Mouse (Mus musculus) frontal cortex, postnatal 14 days (tissue): Measurements from ENCODE around the gene Fam69a.
"Not testable (repeated sequence)": the region's sequence is repeated elsewhere in the genome, so short reads cannot be mapped to it uniquely, and the experiment has no call there.

ENCODE experiments used
- DNase-seq, 2 experiments: peaks; one replicate each; pipeline ENCODE4 v3.0.0; 2022; ENCODE audit warnings: low spot score in 2 of 2

Gene Fam69a

DNA sequence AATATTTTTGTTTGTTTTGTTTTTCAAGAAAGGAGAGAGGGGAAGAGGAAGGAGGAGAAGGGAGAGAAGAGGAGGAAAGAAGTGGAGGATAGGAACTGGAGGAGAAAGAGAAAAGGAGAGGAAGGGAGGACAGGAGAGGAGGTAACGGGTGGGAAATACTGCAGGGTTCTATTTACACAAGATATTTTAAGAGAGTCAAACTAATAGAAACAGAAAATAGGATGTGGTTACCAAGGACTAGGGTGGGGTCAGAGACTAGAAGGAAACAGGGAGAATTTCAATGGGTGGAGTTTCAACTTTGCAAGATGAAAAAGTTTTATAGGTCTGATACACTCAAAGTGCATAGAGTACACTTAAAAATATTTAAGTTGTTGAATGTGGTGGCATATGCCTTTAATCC is 7.0 kb downstream of the Fam69a start:
- no peak for DNase-seq

DNA sequence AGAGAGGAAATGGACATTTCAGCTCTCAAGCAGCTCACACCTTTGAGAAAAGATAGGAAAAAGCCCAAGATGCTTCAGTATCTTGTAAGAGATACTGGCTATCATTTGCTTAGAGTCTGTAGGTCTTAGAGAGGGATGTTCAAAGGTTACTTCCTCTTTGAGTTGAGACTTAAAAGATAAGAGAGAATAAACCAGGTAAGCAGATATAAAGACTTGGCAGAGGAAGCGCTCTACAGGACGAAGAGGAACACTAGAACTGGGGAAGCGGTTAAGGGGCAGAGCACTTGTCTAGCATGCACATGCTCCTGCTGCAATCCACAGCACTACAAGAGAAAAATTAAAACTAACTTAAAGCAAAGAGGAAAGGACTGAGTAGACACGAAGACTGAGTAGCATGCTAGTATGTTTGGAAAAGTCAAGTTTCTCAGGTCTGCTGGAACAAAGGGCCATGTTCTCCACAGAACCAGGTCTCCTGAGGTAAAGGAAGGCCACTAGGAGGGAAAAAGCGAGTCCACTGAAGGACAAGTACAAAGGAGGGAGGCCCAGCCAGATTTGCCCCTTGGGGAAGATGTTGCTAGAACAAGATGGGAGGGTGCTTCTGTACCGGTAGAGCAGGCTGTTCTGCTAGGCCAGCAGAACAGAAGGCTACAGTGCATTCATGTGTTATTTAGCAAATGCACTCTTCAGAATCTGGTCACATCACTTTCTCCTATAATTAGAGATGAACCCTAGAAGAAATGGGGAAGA is 8.4 kb downstream of the Fam69a start:
- no peak for DNase-seq

DNA sequence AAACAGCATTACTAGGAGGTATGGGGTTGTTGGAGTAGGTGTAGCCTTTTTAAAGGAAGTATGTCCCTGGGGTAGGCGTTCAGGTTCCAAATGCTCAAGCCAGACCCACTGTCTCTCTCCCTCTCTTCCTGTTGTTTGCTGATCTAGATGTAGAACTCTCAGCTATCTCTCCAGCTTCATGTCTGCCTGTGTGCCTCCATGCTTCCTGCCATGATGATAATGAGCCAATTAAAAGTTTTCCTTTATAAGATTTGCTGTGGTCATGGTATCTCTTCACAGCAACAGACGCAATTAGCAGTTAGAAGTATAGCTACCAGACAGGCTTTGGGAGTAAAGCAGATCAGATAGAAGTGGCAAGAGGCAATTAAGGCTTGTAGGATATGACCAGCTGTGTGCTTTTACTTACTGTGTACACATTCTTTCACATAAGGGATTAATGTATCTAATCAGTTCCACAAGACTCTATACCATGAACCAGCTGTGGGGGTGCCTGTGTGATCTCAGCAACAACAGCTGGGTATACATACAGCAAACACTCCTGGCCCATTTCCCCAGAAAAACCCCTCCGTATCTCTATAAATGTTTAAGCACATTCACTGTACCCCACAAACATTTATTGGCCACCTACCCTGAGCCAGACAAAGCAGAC is 9.1 kb downstream of the Fam69a start:
- no peak for DNase-seq

DNA sequence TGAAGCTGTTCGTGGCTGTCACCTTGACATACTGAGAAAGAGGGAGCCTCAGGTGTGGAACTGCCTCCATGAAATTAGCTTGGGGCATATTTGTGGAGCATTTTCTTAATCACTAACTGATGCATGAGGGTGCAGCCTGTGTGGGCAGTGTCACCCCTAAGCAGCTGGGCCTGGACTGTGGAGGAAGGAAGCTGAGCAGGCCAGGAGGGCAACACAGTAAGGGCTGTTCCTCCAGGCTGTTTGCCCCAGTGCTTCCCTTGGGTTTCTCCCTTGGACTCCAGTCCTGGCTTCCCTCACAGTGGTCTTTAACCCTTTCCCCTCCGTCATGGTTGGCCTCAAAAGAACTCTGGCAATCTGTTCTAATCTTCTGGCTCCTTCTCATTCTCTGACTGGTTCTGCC is 13.6 kb downstream of the Fam69a start:
- no peak for DNase-seq

DNA sequence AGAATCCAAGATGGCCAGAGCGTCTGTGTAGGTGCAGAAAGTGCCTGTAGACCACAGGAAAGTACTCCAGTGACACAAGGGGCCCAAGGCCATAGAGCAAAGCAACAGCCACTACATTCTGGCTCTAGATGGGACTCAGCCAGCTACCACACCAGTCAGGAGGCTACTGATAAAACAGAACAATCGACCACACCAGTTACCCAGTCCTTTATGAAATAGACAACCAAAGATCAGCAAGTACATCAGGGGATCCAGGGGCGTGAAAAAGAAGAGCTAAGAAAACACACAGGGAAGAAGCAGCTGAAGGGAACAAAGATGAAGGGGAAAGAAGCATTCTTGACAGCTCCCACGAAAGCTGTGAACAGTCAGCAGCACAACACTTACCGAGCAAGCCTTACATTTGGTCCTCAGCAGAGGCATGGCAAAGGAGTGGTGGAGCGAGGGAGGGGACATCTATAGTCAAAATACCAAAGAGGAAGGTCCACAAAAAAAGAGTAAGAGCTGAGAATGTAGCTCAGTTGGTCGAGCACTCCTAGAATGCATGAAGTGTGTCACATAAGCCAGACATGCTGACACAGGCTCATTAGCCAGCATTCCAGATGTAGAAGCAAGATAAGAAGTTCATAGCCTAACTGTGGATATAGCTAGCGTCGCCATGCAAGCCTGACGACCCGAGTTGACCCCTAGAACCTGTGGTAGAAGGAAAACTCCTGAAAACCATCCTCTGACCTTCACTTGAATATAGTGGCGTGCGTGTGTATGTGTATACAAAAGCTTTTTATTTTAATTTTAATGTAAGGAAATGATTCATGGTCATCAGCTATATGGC is 14.2 kb downstream of the Fam69a start:
- DNase-seq = no peak

DNA sequence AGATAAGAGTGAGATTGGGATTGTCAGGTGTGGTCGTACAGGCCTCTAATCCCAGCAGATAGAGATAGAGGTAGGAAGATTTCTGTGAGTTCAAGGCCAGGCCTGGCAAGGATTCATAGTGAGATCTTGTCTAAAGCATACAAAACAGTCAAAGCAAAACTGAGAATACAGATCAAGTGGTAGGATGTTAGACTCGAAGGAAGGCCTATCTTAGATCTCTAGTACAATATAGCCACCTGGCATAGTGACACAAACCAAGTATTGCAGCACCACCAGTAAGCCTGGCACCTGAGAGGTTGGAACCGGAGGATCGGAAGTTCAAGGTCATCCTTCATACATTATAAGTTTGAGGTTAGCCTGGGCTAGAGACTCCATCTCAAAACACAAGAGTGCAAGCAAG is 15.8 kb downstream of the Fam69a start:
- no peak for DNase-seq

DNA sequence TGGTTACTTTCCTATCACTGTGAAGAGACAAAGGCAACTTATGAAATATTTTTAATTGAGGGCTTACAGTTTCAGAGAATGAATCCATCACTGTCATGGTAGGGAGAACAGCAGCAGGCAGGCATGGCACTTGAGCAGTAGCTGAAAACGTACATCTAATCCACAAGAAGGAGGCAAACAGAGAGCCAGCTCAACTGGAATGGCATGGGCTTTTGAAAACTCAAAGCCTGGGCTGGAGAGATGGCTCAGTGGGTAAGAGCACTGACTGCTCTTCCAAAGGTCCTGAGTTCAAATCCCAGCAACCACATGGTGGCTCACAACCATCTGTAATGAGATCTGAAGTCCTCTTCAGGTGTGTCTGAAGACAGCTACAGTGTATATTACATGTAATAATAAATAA is 17.1 kb downstream of the Fam69a start:
- DNase-seq = not testable (repeated sequence)

DNA sequence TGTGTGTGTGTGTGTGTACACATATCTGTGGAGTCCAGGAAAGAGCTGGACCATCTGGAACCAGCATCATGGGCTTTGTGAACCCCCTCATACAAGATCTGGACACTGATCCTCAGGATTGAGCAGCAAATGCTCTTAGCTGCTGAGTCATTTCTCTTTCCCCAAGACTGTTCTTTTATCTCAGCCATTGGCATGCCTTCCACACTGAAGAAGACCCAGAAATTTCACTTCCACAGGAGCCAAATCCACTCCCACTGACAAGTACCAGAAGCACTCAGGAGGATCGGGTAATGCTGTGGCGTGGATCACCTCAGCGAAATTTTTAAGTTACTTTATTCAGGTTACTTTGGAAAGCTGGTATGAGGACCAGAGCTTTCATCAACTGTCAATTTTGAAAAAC is 18.8 kb downstream of the Fam69a start:
- DNase-seq = no peak

DNA sequence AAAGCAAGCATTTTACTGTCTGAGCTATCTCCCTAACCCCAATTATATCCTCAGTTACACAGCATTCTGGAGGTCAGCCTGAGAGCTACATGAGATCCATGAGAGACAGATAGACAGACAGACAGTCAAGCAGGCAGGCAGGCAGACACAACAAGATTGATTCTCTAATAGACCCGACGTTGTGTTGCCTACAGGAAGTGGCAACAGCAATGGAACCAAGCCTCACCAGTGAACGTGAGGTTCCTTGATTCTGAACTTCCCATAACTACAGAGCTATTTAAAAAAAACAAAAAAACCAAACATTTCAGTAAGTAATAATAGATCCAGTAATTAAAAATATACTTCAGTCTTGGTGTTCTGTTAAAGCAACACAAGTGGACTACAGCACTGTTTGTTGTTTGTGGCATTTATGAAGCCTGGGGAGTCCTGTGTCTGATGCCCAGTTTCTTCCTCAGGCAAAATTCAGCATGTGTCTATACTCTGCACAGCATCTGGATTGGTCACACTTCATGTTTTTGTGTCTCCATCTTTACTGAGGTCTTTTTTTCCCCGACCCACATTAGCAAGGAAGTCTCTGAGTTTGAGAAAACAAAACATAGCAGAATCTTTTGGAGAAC is 19.9 kb downstream of the Fam69a start:
- no peak for DNase-seq

DNA sequence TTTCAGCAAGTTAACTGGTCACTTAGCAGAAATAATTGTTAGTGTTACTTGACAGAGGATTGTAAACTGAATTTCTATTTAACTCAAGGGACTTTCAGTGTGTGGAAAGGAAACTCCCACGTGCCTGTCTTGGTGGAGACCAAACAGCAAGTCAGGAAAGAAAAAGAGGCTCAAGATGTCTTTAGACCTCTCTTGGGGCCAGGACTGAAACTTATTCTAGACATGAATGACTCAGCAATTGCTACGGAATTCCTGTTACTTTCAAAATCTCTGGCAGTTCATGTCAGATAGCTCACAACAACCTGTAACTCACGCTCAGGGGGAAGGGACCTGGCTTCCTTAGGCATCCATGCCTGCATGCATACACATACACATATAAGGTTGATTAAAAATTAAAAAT is 20.7 kb downstream of the Fam69a start:
- no peak for DNase-seq

DNA sequence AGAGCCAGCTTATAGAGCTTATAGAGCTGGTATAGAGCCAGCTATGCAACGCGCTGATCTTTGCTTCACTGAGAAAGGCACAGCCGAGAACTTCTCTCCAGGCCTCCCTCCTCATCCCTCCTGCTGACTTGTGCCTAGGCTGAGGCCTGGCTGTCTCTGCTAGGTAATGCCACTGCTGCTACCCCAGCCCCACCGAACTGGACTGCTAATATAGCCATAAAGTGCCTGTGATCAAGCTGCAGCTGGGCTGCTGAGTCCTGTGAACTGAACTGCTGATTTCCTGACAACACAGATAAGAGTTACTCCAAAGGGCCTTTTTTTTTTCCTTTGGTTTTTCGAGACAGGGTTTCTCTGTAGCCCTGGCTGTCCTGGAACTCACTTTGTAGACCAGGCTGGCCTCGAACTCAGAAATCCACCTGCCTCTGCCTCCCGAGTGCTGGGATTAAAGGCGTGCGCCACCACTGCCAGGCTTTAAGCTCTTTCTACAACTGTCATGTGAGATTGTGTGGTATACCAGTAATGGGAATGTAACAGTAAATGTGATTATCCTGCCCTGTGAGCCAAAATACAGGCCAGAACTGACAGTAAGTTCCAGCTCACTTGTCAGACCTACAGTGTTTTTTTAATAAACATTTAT is 21.4 kb downstream of the Fam69a start:
- no peak for DNase-seq

DNA sequence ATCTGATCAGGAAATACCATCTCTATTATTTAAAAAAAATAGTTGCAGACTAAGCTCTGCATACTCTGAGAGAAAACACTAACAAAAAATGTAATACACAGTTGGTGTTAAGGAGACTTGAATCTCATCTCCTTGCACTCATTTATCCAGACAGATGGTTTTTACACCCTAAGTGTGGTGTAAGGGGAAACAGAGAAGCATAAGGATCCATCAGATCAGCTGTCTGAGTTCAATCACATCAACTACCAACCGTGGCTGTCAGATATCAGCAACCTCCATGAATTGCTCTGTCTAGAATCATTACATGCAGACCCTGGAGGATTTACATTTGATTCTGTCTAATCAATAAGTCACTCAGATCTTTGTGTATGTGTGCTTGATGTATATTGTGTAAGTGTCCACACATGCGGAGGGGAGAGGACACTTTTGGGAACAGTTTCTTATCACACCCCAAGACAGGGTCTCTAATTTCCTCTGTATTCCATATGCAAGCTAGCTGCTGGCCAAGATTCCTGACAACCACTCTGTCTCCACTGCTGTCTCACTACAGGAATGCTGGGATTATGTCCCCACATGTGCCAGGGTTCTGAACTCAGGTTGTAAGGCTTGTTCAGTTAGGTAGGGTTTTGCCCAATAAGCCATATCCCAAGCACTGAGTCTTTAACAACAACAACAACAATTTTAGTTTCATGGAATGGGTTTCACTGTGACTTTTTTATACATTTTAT is 22.7 kb downstream of the Fam69a start:
- DNase-seq = no peak

DNA sequence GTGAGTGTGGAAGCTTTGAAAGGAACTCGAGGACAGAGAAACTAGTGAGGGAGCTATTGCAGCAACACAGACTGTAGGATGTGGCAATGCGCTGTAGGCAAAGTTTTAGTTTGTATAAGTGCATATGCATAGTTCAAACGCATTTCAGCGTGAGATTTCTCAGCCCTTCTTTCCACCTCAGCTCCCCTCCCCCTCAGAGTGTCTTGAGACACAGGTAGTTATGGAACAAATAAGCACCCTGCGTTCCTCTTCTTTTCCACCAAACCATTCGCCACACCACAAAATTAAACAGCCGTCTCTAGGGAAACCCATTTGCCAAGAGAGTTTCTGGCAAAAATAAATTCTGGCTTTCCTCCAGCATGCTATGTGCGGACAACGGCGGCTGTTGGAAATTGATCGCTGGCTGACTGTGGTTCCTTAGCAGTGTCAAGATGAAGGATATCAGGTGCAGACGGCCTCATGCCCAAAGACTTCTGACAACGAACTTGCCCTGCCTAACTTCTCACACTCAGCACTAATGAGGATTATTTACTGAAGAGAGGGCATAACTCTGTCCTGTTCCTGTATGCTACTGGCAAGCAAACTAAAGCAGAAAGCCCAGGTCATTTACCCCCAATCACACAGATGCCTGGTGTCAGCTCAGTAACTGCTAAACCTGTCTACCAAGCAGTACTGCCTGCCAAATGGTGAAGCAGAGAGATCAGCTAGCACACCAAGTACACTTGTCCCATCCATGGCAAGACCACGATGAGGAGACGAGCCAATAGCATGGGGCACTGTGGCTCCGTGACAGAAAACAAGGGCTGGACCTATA is 25.2 kb downstream of the Fam69a start:
- no peak for DNase-seq

DNA sequence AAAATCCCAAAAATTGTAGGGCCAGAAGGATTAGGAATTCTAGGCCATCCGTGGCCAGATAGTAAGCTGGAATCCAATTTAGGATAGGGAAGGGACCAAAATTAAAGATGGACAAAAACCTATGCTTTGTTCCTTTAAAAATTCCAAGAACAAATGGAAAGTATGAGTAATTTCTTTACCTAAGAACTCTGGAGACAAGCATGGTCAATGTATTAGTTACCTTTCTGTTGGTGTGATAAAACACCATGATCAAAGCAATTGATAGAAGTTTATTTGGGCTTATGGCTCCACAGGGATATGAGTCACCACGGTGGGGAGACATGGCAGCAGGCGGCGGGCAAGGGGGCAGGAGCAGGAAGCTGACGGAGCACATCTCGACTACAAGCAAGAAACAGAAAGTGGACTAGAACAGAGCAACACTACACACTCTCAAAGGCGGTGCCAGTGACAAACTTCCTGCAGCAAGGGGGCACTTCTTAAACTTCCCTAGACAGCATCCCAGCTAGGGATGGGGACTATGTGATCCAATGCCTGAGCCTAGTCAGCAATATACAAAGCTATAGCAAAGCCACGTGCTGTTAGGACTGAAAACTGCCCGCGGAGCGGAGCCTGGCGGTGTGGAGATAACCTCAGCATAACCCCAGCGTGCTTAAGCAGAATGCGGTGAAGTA is 26.2 kb downstream of the Fam69a start:
- no peak for DNase-seq

DNA sequence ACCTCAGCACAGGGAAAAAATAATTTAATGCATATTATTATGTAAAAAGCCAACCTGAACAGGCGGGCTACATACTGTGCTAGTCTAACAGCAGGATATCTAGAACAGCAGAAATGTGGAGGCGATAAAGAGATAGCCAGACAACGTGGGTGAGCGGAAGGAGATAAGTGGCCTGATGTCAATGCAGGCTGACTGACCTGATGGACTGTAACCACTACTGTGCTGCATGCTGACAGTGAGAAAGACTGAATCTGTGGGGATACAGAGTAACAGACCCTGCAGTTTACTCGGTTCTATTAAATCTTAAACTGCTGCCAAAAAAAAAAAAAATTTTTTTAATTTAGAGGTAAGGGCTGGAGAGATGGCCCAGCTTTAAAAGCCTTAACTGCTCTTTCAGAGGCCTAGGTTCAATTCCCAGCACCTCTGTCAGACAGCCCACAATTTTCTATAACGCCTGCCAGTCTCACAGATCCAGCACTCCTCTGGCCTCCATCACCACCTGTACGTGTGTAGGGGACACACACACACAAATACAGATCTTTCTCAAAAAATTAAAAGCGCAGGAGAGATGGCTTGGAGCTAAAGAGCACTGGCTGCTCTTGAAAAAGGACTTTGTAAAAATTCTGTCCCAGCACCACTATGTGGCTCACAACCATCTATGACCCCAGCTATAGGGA is 27.1 kb downstream of the Fam69a start:
- DNase-seq = no peak

DNA sequence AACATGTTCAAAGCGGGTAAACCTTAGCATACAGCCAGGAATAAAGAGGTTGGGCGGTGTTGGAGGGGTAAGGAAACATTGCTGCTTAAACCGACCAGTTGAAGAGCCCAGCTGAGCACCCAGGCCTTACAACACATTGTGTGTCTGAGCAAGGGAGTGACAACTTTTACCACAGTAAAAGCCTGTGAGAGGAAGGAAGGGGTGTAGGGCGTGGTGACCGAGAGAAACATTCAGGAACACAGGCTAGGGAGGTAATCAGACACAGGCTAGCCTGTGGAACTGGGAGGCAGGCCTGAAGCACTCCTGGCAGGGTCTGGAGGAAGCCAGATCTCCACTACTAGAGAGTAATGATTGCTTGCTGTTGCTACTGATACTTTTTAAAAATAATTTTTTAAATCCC is 36.2 kb downstream of the Fam69a start:
- no peak for DNase-seq

DNA sequence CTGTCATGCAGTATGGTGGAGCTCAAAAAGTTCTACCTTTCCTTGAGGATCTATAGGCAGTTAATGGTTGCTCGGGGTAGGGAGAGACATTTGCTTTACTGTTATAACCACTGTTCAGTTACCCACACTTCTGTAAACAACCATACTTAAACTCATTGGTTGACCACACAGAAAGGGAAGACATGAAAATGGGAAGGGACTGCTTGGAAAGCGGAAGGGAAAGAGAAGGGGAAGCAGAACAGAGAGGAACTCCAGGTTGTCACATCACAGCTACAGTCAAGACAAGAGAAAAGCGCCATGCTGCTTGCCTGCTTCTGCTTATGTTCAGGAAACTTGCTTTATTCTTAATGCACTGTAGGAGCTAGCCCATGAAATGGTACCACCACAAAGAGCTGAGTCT is 37.3 kb downstream of the Fam69a start:
- no peak for DNase-seq

DNA sequence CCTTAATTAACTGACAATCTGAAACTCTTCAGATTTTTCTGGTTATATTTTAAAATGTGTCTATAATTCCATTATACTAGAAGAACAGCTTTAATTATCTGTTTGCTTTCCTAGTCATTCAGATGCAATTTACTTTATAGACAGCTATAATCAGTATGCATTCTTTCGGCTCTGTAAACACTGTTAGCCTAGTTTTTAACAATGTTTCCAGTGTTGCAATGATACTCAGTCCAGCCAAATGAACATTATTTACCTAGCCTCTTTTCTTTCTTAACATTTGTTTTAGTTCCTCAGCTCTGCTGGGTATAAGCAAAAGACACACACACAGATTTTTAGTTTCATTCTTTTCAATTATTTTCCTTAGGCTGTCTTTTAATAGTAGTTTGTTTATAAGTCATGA is 38.0 kb downstream of the Fam69a start:
- no peak for DNase-seq

DNA sequence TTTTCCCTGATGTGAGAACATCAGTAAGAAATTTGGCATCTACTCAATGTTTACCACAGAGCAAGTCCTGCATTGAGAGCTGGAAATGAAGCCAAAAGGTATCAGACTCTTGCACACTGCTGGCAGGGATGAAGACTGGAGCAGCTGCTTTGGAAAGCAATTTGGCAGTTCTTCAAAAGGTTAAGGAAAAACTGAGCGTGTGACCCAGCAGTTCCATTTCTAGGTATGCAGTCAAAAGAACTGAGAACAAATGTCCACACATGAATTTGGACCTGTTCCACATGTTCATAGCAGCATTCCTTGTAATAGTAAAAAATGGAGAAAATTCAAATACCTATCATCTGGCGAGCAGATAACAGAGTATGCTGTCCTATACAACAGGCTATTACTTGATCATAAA is 39.3 kb downstream of the Fam69a start:
- DNase-seq = no peak
